Mouse (Mus musculus) 416B (cell line): Measurements from ENCODE around the gene Lamc3.

ENCODE experiments used
- DNase-seq: peaks from one replicate; pipeline ENCODE4 v3.0.0; 2011; ENCODE audit warnings: low read depth

The Lamc3 gene

DNA sequence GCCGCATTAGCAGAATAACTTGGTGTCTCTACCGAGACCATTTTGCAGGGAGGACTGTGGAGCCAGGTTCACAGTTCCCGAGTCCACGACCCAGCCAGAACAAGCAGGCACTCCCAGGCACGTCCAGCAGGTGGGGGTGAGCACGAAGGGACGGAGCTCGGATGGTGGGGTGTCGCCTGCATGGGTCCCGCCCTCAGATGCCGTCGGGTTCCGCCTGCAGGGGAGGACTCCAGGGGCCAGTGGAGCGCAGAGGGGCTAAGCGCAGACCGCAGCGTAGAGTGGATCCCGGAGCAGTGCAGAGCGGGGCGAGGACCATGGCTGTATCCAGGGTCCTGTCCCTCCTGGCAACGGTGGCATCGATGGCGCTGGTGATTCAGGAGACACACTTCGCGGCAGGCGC, at the start of gene Lamc3:
Gene Lamc3 (plus strand): TSS at position 262 of the 400 bp plus-strand sequence.
- DNase-seq, result no peak

DNA sequence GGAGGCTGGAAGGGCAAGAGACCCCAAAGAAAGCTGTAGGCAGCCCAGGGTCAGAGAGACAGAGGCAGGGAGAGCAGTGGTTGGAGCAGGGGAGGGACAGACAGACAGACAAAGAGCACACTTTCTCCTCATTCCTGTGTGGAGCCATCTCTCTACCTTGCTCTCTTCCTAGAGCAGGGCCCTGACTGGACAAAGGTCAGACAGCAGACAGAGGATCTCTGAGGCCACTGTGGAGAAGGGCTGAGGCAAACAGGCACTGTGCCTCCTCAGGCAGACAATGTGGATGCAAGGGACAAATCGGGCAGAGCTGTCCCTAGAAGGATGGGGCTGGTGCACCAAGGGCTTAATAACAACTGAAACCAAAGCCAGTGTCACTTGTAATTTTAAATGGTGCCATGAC, 48.2 kb upstream of the Lamc3 start:
- DNase-seq, result no peak

GRCm38 (mm10) chr2:31844729-31845136, 42.4 kb upstream of the Lamc3 start:
- no peak for DNase-seq

DNA sequence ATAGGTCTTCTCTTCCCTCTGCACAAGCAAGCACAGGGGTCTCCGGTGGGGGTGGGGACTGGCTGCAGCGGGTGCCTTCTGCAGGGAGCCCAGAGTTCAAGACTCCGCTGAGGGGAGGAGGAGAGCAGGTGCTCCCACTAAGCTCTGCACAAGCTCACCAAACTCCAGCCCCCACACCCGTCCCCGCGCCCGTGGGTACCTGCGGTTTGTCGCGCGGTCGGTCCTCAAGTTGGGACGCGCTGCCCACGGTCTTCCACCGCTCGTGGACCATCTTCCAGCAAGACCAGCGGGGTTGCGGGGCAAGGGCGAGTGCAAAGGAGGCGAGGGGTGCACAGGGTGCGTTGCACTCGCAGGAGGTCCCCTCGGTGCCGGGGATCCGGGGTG, 41.6 kb upstream of the Lamc3 start:
- no peak for DNase-seq

DNA sequence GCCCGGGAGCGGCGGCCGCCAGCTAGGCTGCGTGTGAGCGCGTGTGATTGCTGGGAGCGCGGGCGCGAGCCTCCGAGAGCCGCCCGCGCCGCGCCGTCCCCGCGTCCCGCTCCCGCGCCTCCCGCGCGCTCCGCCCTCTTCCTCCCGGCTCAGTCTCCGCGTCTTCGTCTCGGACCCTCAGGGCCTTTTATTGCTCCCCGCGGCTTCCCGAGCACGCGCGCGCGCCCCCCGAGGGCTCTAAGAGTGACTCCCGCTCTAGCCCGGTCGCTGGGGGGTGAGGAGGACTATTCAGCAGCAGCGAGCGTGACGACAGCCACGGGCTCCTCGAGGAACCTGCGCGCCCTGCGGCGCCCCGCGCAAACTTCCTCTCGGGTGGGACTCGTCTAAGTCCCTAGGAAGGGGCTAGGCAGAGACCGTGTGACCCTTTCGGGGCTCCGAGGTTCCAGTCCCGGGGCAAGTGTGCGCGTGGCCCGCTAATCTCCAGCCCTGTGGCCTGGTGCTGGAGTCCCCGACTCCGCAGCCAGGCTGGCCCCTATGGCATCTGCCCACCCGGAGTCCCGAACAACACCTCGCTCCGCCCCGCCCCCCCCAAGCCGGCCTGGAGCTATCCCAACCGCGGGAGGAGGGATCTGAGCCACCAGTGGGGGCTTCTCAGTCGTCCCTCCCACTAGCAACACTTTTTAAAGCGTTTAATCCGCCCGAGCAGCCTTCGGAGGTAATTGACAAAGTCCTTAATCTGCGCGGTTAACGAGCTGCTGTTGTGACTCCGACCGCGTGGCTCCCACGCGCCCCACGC, 41.0 kb upstream of the Lamc3 start, which contains the start of gene Fibcd1:
Gene Fibcd1 (minus strand): TSS at position 110 of the 796 bp plus-strand sequence.
- DNase-seq, result no peak

- DNase-seq, result no peak
These were observed 40.1 kb upstream of the Lamc3 start for GRCm38 (mm10) chr2:31846692-31847660.

DNA sequence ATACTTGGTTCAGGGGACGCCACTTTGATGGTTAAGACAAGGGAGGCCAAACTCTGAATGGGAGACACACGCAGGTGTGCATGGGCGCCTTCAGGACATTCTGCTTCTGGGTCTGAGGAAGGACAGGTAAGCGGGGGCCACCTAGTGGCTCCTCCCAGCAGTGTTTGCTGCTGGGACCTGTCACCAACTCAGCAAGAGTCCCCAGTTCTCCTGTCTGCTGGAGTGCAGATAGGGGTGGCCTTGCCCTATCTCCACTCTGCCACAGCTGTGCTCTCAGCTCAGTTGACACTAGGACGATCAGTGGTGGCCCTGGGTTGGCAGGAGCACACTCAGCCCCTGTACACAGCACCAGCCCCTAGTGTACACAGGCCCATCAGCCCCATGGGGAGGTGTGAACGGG, 39.2 kb upstream of the Lamc3 start:
- DNase-seq, result peak; percentile 33

GRCm38 (mm10) chr2:31850141-31850540, 37.0 kb upstream of the Lamc3 start:
- DNase-seq, result no peak

DNA sequence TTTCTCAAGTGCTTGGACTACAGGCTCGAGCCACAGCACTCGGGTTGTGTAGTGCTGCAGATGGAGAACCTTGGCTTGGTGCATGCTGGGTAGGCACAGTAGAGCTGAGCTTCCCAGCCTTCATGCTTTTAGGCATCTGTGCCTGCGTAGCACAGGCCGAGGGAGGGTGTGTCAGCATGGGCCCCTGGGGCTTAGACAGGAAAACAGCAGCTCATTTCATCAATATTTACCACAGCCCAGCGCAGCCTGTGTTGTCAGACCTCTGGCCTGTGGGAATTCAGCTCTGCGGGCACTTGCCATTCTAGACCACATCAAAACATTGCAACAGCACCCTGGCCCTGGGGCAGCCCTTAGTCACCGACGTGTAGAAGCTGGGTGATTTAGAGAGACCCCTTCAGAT, 31.1 kb upstream of the Lamc3 start:
- peak; percentile 57 for DNase-seq

GRCm38 (mm10) chr2:31857180-31857579, 29.9 kb upstream of the Lamc3 start:
- no peak for DNase-seq

DNA sequence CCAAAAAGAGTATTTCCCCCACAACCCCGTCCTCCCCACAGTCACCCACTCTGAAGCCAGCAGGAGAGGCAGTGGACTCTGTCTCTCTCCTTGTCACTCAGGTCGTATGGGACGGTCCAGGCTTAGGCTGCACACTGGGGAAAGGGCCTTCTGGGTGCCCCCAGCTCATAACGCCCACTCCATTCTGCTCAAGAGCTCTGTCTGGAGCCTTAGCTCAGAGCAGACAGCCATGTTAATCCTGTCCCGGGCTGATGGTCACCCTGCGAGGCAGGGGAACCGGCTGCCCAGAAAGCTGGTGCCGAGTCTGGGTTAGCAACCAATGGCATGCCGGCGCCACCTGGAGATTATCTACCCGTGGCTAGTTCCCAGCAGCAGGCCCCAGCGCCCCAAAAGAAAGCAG, 28.6 kb upstream of the Lamc3 start:
- DNase-seq, result no peak

- DNase-seq, result no peak
These were observed 24.2 kb upstream of the Lamc3 start for GRCm38 (mm10) chr2:31862919-31863318.

DNA sequence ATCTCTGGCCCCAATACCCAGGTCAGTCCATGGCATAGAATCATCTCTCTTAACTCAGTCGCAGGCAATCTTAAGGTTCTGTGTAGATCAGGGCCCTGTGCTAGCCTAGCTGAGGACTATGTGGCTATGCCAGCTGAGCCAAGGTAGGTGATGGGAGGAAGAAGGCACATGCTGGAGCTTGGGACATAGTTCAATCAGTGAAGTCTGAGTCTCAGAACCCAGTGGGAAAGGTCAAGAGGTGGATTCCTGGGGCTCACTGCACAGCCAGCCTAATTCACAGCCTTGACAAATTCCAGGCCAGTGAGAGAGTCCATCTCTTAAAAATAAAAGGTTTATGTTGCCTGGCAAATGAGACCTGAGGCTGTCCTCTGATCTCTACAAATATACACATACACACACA, 23.3 kb upstream of the Lamc3 start:
- DNase-seq, result no peak

DNA sequence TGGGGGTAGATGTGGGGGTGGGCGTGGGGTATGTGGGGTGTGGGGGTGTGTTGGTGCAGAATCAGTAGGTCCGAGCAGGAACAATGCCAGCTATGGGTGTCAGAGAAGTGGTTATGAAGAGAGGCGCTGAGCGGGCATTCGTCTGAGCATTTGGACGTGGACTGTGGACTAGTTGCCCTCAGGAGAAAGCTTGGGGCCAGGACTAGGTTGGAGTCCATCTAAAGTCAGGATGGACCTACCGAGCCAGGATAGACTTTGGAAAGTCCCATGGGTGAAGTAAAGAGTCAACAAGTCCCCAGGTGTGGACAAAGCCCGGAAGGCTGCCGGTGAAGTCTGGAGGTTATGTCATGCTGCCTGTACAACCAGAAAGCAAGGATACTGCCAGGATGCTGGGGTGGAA, 22.2 kb upstream of the Lamc3 start:
- DNase-seq, result no peak

DNA sequence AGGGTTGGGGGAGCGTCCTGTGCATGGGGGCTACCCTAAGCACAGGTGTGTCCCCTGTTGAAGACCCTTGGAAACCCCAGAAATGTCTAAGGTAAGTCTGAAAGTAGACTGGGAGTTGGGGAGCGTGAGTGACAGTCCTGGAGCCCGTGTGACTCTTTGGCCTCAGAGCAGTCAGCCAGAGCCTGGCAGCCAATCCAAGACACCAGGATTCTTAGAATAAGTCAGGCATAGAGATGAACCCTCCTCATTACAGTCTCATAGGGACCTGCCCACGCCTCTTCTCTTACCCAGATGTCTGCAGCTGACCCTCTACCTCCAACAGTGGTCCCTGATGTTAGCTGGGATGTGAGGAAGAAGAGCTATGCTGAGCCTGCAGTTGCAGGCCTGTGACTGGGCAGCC, 21.8 kb upstream of the Lamc3 start:
- no peak for DNase-seq

DNA sequence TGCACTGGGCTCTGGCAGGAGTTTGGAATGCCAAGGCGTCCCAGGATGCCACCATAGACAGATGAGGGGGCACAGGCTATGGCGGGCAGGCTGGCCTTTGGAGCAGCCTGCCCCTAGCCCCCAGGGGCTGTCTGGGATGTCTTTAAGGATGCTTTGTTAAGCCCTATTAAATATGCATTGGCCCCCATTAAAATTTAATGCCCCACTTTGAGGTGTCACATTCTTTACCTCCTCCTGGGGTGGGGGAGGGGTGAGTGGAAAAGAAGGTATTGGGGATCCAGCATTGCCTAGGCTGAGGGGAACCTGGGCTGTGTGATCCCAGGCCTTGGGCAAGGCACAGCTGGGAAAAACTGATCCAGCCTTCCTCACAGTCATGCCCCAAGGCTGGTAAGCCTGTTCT, 21.3 kb upstream of the Lamc3 start:
- DNase-seq, result no peak

DNA sequence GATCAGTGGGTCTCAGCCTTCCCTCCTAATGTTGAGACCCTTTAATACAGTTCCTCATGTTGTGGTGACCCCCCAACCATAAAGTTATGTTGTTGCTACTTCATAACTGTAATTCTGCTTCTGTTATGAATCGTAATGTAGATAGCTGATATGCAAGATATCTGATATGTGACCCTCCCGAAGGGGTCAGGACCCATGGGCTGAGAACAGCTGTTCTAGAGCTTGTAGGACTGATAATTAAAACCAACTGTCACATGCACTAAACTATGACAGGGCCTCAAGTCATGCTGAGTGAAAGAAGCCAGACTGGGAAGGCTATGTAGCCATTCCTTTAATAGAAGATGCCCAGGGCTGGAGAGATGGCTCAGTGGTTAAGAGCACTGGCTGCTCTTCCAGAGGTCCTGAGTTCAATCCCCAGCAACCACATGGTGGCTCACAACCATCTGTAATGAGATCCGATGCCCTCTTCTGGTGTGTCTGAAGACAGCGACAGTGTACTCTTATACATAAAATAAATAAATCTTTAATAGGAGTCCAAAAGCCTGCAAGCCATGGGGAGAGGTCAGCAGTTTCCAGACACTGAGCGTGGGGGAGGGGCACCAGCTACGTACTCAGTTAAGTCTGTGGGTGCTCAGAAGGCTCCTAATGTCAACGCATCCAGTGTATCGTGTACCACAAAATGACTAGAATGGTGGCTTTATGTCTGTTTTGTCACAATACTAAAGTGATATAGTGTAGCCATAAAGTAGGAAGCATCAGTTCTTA, 19.1 kb upstream of the Lamc3 start:
- DNase-seq, result no peak

- DNase-seq, result no peak
These were observed 18.4 kb upstream of the Lamc3 start for GRCm38 (mm10) chr2:31868538-31869164.

DNA sequence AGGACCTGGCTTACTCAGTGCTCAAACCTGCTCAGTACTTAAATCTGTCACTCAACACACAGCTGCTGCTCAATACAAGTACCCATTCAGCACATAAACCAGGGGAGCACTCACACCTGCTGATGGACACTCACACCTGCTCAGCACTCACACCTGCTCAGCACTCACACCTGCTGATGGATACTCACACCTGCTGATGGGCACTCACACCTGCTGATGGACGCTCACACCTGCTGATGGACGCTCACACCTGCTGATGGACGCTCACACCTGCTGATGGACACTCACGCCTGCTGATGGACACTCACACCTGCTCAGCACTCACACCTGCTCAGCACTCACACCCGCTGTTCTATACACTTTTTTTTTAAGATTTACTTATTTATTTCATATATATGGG, 17.4 kb upstream of the Lamc3 start:
- DNase-seq, result no peak

- no peak for DNase-seq
These were observed 16.4 kb upstream of the Lamc3 start for GRCm38 (mm10) chr2:31870683-31871082.

DNA sequence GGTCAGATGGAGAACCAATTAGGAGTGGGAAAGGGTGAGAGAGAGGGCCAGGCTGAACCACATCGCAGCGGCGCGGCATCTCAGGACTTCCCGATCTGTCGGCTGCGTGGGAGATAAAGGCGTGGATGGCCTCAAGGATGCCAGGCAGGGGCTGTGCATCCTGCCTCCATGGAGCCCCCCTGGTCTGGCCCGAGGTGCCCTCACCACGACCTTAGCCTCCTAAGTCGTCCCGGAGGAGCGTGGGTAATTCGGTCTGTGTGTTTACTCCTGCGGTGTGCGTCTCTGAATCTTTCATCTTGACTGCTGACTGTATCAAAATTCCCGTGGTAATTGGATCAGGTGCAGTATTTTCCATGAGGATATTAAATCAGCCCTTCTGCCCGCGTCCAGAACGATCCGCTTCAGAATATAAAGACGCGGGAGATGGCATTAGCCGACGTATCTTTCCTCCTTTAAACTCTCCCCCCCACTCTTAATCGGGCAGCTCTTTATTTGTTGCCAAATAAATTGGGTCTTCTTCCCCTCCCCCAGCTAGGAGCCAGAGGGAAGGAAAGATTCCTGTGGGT, 12.7 kb upstream of the Lamc3 start:
- no peak for DNase-seq
